Mouse (Mus musculus) CH12.LX (cell line): ENCODE measurements at regions not wholly inside any gene's neighbourhood (a gene's known extent, or its start where the extent isn't known, plus 50 kb on each side); places are given as distances from the start of the nearest gene placed in this dataset.

Experiments used
- CTCF ChIP-seq, 2 experiments: IDR thresholded peaks in 1 of 2; conservative IDR thresholded peaks in 1 of 2; 2 replicates each; pipeline ENCODE4 v1.5.1; 2011 to 2012; ENCODE audit warnings: low read depth in 2 of 2, low read length in 2 of 2, improper control_type of control experiment in 1 of 2, inconsistent platforms in 1 of 2, mild to moderate bottlenecking in 1 of 2, moderate library complexity in 1 of 2
- SIN3A ChIP-seq: IDR thresholded peaks from 2 replicates; pipeline ENCODE4 v1.6.1; 2012; ENCODE audit warnings: low read length, improper control_type of control experiment, inconsistent platforms
- USF2 ChIP-seq: conservative IDR thresholded peaks from 2 replicates; pipeline ENCODE4 v1.6.1; 2011; ENCODE audit warnings: low read depth, low read length, improper control_type of control experiment
- ZC3H11A ChIP-seq: IDR thresholded peaks from 2 replicates; pipeline ENCODE4 v1.6.1; 2012; ENCODE audit warnings: low read depth, mild to moderate bottlenecking, inconsistent platforms, low read length, improper control_type of control experiment

- TF ChIP-seq USF2 = no peak
- TF ChIP-seq CTCF (conservative IDR thresholded peaks at IDR 0.05 in 1 of 2, IDR thresholded peaks at IDR 0.05 in 1 of 2; ENCODE audit: low read depth in 2 of 2, low read length in 2 of 2) = no peak
- TF ChIP-seq SIN3A = no peak
- no peak for TF ChIP-seq ZC3H11A
Observed at GRCm38 (mm10) chr9:46431053-46431452, 111.3 kb upstream of the 4931429L15Rik start.
